Mouse (Mus musculus): ENCODE measurements around the gene Fam122b.

GRCm38 (mm10) chrX:53255195-53255594 lies 14.4 kb downstream of the Fam122b start:
- TF ChIP-seq TAL1 (IDR thresholded peaks at IDR 0.05; ENCODE audit: low read length) (no peak), GATA1 (IDR thresholded peaks at IDR 0.05; ENCODE audit: low read length) (no peak)

All from erythroblast, embryonic 14.5 days (primary cell).